Mouse (Mus musculus): ENCODE measurements around the gene Ccdc187. TPM values are rescaled to one million over a fixed set of nuclear protein-coding genes. Genes with fewer than 3 reads are reported as not detected.

Ccdc187 gene
- 0.11 and 8.5 TPM in 2 replicates for polyA plus RNA-seq (2012; rRNA removed; ENCODE audit: low replicate concordance)

DNA sequence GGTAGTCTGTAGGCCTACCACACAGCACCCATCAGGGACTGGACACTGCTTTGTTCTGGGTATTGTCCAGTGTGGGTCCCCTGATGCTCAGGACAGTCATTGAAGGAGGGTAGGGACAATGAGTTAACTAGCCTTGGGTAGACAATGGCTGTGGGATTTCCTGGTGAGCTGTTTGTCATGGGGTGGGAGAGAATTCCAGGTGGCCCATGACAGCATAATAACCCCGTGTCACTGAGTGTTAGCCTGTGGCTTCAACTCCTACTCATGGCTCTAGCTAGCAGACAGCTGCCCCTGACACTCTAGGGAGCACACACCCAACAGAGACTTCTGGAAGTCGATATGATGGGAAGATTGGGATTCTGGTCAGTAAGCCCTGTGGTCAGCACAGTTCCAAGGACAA is at the start of gene Ccdc187:
TSS of gene Ccdc187 (minus strand) at position 101 of the 400 bp plus-strand sequence.

GRCm38 (mm10) chr2:26315072-26315924 is 20.9 kb upstream of the Ccdc187 start, which contains the start of gene Gpsm1:
TSS of gene Gpsm1 (plus strand) at chr2:26315515.

DNA sequence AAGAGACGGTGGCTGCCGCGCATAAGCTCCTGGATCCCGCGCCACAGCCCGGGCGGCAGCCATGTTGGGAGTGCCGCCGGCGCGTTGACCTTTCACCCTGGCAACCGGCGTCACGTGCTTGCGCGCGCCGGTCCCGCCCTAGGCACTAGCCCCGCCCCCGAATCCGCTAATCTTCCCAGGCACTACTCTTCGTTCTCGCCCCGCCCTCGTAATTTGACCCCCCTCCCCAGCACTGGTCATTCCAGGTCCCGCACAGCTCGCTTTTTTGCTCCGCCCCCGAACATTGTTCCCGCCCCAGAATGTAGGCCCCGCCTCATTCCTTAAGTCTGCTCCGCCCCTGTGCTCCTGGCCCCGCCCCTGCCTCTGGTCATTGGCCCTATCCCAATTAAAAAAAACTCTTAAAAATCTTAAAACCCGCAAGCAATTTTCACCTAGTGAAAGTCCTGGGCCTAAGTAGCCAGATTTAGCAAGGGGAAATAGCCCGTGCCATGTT is 57.0 kb downstream of the Ccdc187 start, which contains the start of gene Qsox2:
TSS of gene Qsox2 (minus strand) at position 236 of the 493 bp plus-strand sequence.

GRCm38 (mm10) chr2:26208126-26208789 is 86.1 kb downstream of the Ccdc187 start, which contains the start of gene Lhx3:
TSS of gene Lhx3 (minus strand) at chr2:26208289.

Other genes with a start within 250 kb of the Ccdc187 start
- 64.0 and 90.7 TPM in 2 replicates for gene Nacc2, start 171.3 kb downstream of the Ccdc187 start, polyA plus RNA-seq (2012; rRNA removed; ENCODE audit: low replicate concordance)
- gene Lhx3, start 86.3 kb downstream of the Ccdc187 start, polyA plus RNA-seq (2012; rRNA removed; ENCODE audit: low replicate concordance), result not detected in 2 replicates
- 14.7 and 18.8 TPM in 2 replicates for gene Qsox2, start 57.0 kb downstream of the Ccdc187 start, polyA plus RNA-seq (2012; rRNA removed; ENCODE audit: low replicate concordance)
- gene Gpsm1, start 21.0 kb upstream of the Ccdc187 start, polyA plus RNA-seq (2012; rRNA removed; ENCODE audit: low replicate concordance), result 16.2 and 35.7 TPM in 2 replicates
- gene Dnlz, start 57.6 kb upstream of the Ccdc187 start, polyA plus RNA-seq (2012; rRNA removed; ENCODE audit: low replicate concordance), result 29.0 and 35.4 TPM in 2 replicates
- 5.6 and 7.3 TPM in 2 replicates for gene Card9, start 66.4 kb upstream of the Ccdc187 start, polyA plus RNA-seq (2012; rRNA removed; ENCODE audit: low replicate concordance)
- gene Snapc4, start 86.1 kb upstream of the Ccdc187 start, polyA plus RNA-seq (2012; rRNA removed; ENCODE audit: low replicate concordance), result 27.9 and 57.8 TPM in 2 replicates
- 101 and 135 TPM in 2 replicates for gene Entr1, start 94.8 kb upstream of the Ccdc187 start, polyA plus RNA-seq (2012; rRNA removed; ENCODE audit: low replicate concordance)
- gene Pmpca, start 94.8 kb upstream of the Ccdc187 start, polyA plus RNA-seq (2012; rRNA removed; ENCODE audit: low replicate concordance), result 53.8 and 54.1 TPM in 2 replicates
- 24.4 and 34.8 TPM in 2 replicates for gene Inpp5e, start 114.6 kb upstream of the Ccdc187 start, polyA plus RNA-seq (2012; rRNA removed; ENCODE audit: low replicate concordance)
- gene Sec16a, start 150.7 kb upstream of the Ccdc187 start, polyA plus RNA-seq (2012; rRNA removed; ENCODE audit: low replicate concordance), result 64.2 and 91.7 TPM in 2 replicates
- gene Notch1, start 222.1 kb upstream of the Ccdc187 start, polyA plus RNA-seq (2012; rRNA removed; ENCODE audit: low replicate concordance), result 46.1 and 48.7 TPM in 2 replicates